Mouse (Mus musculus) layer of hippocampus, adult 2 months (tissue): ENCODE data around the gene Dnase2a. TPM values are rescaled to one million over a fixed set of nuclear protein-coding genes. Genes with fewer than 3 reads are reported as not detected.
"Not testable (repeated sequence)": the region's sequence is repeated elsewhere in the genome, so short reads cannot be mapped to it uniquely, and the experiment has no call there.

ENCODE experiments used
- DNase-seq, 2 experiments: peaks; one replicate each; pipeline ENCODE4 v3.0.0; 2022; ENCODE audit warnings: low spot score in 2 of 2
- H3K27ac ChIP-seq: fragments of 200-600 bp; 2 replicates; pipeline ENCODE4 v1.8.1; 2022
- H3K4me3 ChIP-seq: fragments of 200-600 bp; 2 replicates; pipeline ENCODE4 v1.8.1; 2022; ENCODE audit warnings: mild to moderate bottlenecking
- CTCF ChIP-seq: fragments of 200-600 bp; conservative IDR thresholded peaks from 2 replicates; pipeline ENCODE4 v1.8.1; 2022; ENCODE audit warnings: antibody characterized with exemption, mild to moderate bottlenecking, moderate library complexity
- total RNA-seq, 2 experiments: library from RNA; stranded (reverse); gene quantifications; 2 replicates each; pipeline ENCODE4 v1.2.3; 2021

The Dnase2a gene
- total RNA-seq, 2 experiments from 2014 or later, result 3.9 to 5.7 TPM

DNA sequence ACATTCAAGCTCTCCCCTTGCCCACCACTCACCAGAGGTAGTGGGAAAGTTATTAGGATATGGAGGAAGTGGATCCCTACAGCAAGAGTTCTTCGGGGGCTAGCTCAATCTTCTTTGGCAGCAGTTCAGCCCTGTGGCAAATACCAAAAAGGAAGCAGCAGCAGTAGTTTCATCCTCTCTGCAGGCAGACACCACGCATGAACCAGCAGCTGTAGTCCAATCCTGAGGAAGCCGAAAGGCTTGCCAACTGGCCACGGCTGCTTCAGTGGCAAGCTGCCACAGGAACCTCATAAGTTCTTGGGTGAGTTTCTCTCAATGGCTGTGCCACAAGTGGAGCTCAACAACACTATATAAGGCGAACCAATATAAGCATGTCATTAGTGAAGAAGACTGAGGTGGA lies 12.4 kb upstream of the Dnase2a start:
- no peak for TF ChIP-seq CTCF
- no peak overlapping the region for H3K4me3 ChIP-seq
- H3K27ac ChIP-seq, result no peak overlapping the region
- no peak for DNase-seq

DNA sequence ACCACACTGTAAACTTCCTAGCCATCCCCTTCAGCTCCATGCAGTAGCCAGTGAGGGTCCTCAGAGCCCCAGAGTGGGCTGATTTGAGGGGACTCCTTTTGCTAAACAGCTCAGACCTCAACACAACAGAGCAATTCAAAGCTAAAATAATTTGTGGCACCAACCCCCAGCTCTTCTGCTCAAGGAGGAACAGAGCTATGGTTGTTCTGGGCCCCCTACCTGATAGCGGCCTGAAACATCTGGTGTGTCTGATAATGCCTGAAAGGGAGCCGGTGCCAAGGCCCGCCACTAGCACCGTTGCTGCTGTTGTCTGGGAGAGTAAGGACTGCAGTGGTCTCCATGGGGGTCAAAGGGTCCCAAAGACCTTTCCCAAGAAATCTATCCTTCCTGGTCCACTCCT lies 7.3 kb upstream of the Dnase2a start:
- Histone ChIP-seq H3K4me3 (no peak overlapping the region), H3K27ac (no peak overlapping the region)
- no peak for TF ChIP-seq CTCF
- DNase-seq, result no peak

DNA sequence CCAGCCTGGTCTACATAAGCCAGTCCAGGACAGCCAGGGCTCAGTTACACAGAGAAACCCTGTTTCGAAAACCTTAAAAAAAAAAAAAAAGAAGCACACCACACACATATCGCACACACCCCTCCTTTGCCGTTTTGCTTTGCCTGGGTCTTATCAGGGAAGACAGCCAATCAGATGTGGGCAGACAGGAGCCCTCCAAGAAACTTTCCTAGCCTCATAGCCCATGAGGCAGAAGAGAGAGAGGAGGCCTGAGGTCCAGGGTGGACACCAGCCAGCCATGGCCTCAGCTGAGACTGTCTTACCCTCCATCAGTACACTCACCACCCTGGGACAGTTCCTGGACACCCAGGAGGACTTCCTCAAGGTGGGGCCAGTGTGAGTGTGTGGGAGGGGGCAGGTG lies 6.6 kb upstream of the Dnase2a start, which contains the start of gene Klf1:
Klf1 (plus strand) TSS at position 177 of the 400 bp plus-strand sequence.
- no peak for TF ChIP-seq CTCF
- no peak for DNase-seq
- Histone ChIP-seq H3K27ac (peak within 1 kb of the TSS; percentile 69), H3K4me3 (peak within 1 kb of the TSS; percentile 64)

DNA sequence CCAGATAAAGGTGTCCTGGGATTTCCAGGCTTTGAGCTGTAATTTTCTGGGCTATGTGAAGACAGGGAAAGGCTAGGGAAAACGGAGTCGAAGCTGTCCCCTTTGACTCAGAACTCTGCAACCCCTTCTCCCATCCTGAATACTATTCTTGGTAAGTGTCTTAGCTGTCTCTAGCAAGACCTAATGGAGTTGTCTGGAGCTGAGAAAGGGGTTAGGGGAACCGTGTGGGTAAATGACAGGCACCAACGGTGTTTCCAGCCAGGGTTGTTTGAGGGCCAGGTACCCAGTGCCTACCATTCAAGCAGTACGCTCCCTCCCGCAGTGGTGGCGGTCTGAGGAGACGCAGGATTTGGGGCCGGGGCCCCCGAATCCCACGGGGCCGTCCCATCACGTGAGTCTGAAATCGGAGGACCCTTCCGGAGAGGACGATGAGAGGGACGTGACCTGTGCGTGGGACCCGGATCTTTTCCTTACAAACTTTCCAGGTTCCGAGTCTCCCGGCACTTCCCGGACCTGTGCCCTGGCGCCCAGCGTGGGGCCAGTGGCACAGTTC lies 5.9 kb upstream of the Dnase2a start:
- no peak for DNase-seq

DNA sequence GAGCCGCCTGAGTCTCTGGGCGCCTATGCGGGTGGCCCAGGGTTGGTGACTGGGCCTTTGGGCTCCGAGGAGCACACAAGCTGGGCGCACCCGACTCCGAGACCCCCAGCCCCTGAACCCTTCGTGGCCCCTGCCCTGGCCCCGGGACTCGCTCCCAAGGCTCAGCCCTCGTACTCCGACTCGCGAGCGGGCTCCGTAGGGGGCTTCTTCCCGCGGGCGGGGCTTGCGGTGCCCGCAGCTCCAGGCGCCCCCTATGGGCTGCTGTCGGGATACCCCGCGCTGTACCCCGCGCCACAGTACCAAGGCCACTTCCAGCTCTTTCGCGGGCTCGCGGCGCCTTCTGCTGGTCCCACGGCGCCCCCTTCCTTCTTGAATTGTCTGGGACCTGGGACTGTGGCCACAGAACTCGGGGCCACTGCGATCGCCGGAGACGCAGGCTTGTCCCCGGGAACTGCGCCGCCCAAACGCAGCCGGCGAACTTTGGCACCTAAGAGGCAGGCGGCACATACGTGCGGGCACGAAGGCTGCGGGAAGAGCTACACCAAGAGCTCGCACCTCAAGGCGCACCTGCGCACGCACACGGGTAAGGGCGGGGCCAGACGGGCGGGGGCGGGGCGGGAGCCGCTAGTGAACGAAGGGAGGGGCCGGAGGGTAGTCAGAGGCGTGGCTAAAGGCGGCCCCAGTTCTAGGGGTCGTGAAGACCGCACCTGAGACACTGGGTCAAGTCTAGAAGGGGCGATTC lies 5.3 kb upstream of the Dnase2a start:
- DNase-seq, result peak; percentile 90 to 95
- peak overlapping the region; percentile 64 for H3K4me3 ChIP-seq
- peak overlapping the region; percentile 69 for H3K27ac ChIP-seq
- peak; percentile 99 for TF ChIP-seq CTCF

More for the DNA sequence above, 5.9 kb upstream of the Dnase2a start:
- TF ChIP-seq CTCF, result no peak
- Histone ChIP-seq H3K27ac (peak overlapping the region; percentile 69), H3K4me3 (peak overlapping the region; percentile 64)

DNA sequence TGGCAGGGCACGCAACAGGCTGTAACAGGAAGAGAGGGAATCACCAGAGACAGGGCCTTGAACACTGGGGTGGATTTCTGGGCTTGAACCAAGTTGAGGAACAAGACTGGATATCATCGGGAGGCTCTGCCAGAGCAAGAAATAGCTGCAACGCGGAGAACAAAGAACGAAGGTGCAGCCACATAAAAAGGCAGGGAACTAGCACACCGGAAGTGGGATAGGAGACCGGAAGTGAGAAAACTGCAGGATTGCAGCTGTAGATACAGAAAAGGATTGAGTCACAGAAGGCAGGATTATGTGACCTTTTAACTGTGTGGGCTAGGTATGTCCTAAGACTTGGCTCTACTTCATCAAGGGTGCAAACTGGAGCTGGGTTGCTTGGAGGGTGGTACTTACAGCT lies 4.0 kb upstream of the Dnase2a start:
- H3K27ac ChIP-seq, result no peak overlapping the region
- no peak for DNase-seq
- TF ChIP-seq CTCF, result no peak
- no peak overlapping the region for H3K4me3 ChIP-seq

DNA sequence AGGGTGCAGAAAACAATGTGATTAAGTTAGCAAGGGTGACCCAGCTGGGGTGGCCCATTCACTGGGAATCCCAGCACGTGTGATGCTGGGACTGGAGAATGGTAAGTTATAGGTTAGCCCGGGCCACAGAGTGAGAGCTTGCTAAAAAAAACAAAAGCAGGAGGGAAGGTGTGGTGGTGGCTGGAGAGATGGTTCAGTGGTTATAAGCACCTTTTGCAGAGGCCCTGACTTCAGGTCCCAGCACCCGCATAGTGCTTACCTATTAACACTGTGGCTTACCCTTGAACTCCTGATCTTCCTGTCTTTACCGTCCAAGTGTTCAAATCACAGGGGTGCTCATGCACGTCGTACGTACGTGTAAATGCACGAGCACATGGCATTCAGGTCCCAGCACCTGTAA lies 1.3 kb upstream of the Dnase2a start:
- no peak for DNase-seq
- no peak for TF ChIP-seq CTCF
- Histone ChIP-seq H3K4me3 (no peak overlapping the region), H3K27ac (no peak overlapping the region)

DNA sequence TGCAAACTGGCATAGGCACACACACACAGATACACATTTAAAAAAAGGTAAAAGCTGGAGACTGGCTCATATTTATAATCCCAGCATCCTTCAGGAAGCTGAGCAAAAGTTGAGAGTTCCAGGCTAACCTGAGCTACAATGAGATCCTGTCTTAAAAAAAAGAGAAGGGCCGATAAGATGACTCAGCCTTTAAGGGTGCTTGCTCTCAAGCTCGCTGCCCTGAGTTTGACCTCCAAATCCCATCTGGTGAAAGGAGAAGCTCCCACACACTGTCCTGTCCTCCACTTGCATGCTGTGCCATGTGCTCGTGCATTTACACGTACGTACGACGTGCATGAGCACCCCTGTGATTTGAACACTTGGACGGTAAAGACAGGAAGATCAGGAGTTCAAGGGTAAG lies 867 bp upstream of the Dnase2a start:
- Histone ChIP-seq H3K4me3 (no peak overlapping the region), H3K27ac (no peak overlapping the region)
- no peak for TF ChIP-seq CTCF
- no peak for DNase-seq

DNA sequence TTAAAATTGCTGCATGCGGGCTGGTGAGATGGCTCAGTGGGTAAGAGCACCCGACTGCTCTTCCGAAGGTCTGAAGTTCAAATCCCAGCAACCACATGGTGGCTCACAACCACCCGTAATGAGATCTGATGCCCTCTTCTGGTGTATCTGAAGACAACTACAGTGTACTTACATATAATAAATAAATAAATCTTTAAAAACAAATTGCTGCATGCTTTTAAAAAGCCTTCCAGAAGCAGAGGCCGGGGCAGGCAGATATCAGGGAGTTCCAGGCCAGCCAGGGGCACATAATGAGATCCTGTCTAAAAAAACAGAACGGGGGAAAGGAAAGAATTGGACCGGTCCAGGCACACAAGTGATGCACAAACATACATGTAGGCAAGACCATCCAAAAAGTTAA lies 381 bp upstream of the Dnase2a start:
- peak overlapping the region; percentile 57 for H3K4me3 ChIP-seq
- not testable (repeated sequence) for DNase-seq
- H3K27ac ChIP-seq, result peak overlapping the region; percentile 66; the same call in 1 of the 2 replicates
- peak; percentile 53 for TF ChIP-seq CTCF

DNA sequence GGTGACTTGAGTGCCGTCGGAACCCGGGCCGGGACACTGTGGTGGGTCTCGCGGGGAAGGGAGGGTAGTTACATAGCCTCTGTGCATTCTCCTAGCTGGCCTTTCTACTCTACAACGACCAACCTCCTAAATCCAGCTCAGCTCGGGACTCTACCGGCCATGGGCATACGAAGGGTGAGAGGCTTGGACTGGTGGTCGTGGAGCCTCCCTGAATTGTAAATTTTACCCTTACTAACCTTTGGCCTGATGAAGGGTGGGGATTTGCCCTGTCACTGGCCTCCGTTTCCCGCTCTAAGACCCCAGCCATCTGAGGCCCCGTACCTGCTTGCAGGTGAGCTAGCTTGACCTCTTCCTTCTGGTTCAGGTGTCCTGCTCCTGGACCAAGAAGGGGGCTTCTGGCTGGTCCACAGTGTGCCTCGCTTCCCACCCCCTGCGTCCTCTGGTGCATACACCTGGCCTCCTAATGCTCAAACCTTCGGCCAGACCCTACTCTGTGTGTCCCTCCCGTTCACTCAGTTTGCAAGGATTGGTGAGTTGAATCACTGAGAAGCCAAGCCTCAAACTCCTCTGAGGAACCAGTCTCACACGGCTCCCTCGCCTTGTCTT lies 905 bp downstream of the Dnase2a start:
- H3K27ac ChIP-seq, result no peak overlapping the region

DNA sequence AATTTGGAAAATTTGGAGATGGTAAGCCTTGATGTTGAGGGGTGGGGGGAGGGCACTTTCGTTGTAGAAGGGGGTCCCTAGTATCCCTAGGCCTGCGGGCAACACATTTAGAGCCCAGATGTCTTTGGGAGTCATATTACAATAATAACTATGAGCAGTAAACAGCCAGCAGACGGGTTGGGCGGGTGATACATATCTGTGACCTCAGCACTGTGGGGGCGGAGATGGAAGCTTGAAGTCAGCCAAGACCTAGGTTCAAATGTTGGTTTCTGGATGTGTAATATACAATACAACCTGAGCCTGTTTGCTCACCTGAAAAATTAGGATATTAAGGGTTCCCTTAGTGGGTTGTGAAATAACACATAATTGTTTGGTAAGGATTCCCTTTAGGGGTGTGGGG lies 1.6 kb downstream of the Dnase2a start:
- DNase-seq, result no peak
- Histone ChIP-seq H3K4me3 (no peak overlapping the region), H3K27ac (no peak overlapping the region)
- no peak for TF ChIP-seq CTCF

More for the DNA sequence above, 905 bp downstream of the Dnase2a start:
- no peak for TF ChIP-seq CTCF
- DNase-seq, result no peak
- H3K4me3 ChIP-seq, result peak overlapping the region; percentile 57

DNA sequence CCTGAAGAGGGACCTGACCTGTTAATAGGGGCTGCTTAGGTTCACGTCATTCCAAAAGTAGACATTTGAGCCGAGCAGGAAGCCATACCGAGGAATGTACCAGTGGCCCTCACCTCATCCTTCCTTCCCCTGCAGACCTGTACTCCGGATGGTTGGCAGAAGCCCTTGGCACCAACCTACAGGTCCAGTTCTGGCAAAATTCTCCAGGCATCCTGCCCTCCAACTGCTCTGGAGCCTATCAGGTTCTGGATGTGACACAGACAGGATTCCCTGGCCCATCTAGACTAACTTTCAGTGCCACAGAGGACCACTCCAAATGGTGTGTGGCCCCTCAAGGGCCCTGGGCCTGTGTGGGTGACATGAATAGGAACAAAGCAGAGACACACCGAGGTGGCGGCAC lies 2.2 kb downstream of the Dnase2a start:
- no peak overlapping the region for H3K4me3 ChIP-seq

DNA sequence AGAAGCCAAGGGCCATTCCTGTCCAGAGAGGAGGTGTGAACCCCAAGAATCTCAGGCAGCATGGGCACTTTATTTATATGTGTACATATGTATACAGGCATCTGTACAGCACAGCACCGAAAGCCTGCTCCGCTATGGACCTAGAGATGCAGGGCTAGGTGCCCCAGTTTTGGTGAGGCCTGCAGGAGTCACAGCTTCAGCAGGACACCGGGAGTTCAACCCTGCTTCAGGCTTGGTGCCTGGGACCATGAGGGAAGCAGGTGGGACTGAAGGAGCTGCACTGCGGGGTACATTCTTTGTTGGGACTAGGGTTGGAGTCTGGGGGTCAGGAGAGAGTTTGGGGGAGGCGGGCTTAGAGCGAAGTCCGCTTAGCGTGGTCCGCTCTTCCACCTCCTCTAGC lies 3.5 kb downstream of the Dnase2a start:
- DNase-seq, result no peak
- no peak for TF ChIP-seq CTCF
- H3K4me3 ChIP-seq, result no peak overlapping the region
- H3K27ac ChIP-seq, result no peak overlapping the region

More for the DNA sequence above, 2.2 kb downstream of the Dnase2a start:
- no peak overlapping the region for H3K27ac ChIP-seq
- TF ChIP-seq CTCF, result no peak
- DNase-seq, result no peak
